Mouse (Mus musculus) myocyte (in vitro differentiated cells): ENCODE measurements around the gene Jagn1.

ENCODE experiments used
- E2F4 ChIP-seq: IDR thresholded peaks from one replicate; pipeline ENCODE4 v1.6.1; 2011; ENCODE audit warnings: mild to moderate bottlenecking, control low read depth, moderate library complexity; ENCODE audit not compliant: insufficient read depth
- MAX ChIP-seq: IDR thresholded peaks from one replicate; pipeline ENCODE4 v1.6.1; 2011; ENCODE audit warnings: low read depth, mild to moderate bottlenecking, control low read depth
- MYOD1 ChIP-seq, 3 experiments: IDR thresholded peaks; one replicate each; pipeline ENCODE4 v1.6.1; 2011; ENCODE audit warnings: control low read depth in 2 of 3, low read depth in 2 of 3, mild to moderate bottlenecking in 2 of 3, moderate library complexity in 1 of 3; ENCODE audit not compliant: insufficient read length in 2 of 3, control insufficient read depth in 1 of 3
- POLR2A ChIP-seq: IDR thresholded peaks from one replicate; pipeline ENCODE4 v1.6.1; 2011; ENCODE audit warnings: low read depth, mild to moderate bottlenecking, control low read depth, moderate library complexity; ENCODE audit not compliant: insufficient read length
- REST ChIP-seq: IDR thresholded peaks from one replicate; pipeline ENCODE4 v1.6.1; 2011; ENCODE audit warnings: mild to moderate bottlenecking, control low read depth, moderate library complexity; ENCODE audit not compliant: insufficient read depth, insufficient read length

GRCm38 (mm10) chr6:113478906-113479305 is 36.5 kb downstream of the Jagn1 start:
- TF ChIP-seq MAX (no peak), POLR2A (no peak), MYOD1 (IDR thresholded peaks at IDR 0.05; ENCODE audit: control insufficient read depth in 1 of 3, insufficient read length in 2 of 3, low read depth in 2 of 3) (no peak), E2F4 (no peak), REST (no peak)
